8 mouse cellular contexts compared by ENCODE assay signal in the genomic region with DNA sequence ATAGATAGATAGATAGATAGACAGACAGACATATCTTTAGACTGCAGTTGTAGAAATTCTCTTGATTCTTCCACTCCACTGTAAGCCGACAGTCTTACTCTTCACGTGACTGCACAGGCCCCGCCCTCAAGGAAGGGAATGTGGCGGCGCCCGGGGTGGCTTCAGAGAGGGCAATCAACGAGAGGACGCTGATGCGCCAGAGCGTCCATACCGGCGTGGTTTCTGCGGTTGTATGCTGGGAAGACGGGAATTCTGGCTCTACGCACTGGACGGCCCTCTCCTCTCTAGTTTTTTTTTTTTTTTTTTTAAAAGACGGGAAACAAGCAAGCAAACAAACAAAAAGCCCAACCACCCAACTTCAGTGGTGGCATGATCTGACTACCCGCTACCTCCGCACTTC. TPM values are rescaled to one million over a fixed set of nuclear protein-coding genes. Genes with fewer than 3 reads are reported as not detected.
DNase-seq lines count a peak whose midpoint lies in the region; ATAC-seq and TF ChIP-seq lines count a peak whose summit lies in the region.

No protein-coding gene starts in this region.

- 0% methylated on average over 19 of the region's 19 CpGs for WGBS in lung, embryonic 15.5 days
- under 1% methylated on average over 19 of the region's 19 CpGs for WGBS in thymus, adult 2 months

- H3K9me3 ChIP-seq in MEL (replicated peaks; ENCODE audit: insufficient read depth, low read length): no peaks in the 10 kb centered on the region
- H3K9me3 ChIP-seq in lung, embryonic 15.5 days: no peaks in the 10 kb centered on the region

- peak in 1 of 2 experiments; percentile 80; a peak in 2 of 4 replicates for TF ChIP-seq POLR2A in MEL (IDR thresholded peaks at IDR 0.05; ENCODE audit: control insufficient read depth in 1 of 2, insufficient read depth in 1 of 2, low read depth in 1 of 2, low read length in 2 of 2, poor library complexity in 1 of 2)
- TF ChIP-seq POLR2A in thymus, adult 2 months (IDR thresholded peaks at IDR 0.05; ENCODE audit: control insufficient read depth, extremely low read depth, insufficient read depth, low read length, poor library complexity): no peak

- H3K79me2 ChIP-seq in MEL (ENCODE audit: control insufficient read depth, insufficient read depth, low read length, poor library complexity): no peaks in the 10 kb centered on the region; the same call in 1 of the 2 replicates

- H3K27me3 ChIP-seq in MEL (ENCODE audit: control insufficient read depth in 1 of 2, insufficient read depth in 2 of 2, low read length in 2 of 2): no peaks in the 10 kb centered on the region
- no peaks in the 10 kb centered on the region for H3K27me3 ChIP-seq in lung, embryonic 15.5 days
- H3K27me3 ChIP-seq in thymus, adult 2 months (ENCODE audit: control insufficient read depth, insufficient read depth, low read length): no peaks in the 10 kb centered on the region

- TF ChIP-seq EP300 in MEL (IDR thresholded peaks at IDR 0.05; ENCODE audit: low read depth in 1 of 2, low read length in 2 of 2): no peak

- peaks cover 0 to 15% of the 10 kb centered on the region in 2 experiments; a peak in 2 of 4 replicates for H3K36me3 ChIP-seq in MEL (ENCODE audit: control insufficient read depth in 1 of 2, insufficient read depth in 2 of 2, low read length in 2 of 2)
- no peaks in the 10 kb centered on the region for H3K36me3 ChIP-seq in lung, embryonic 15.5 days
- H3K36me3 ChIP-seq in thymus, adult 2 months (ENCODE audit: control insufficient read depth, insufficient read depth, low read length): no peaks in the 10 kb centered on the region

- TF ChIP-seq CTCF in MEL (IDR thresholded peaks at IDR 0.05 in 2 of 3, conservative IDR thresholded peaks at IDR 0.05 in 1 of 3; ENCODE audit: control insufficient read depth in 1 of 3, insufficient read depth in 1 of 3, low read depth in 2 of 3, low read length in 3 of 3, poor library complexity in 1 of 3, severe bottlenecking in 1 of 3): 0 out of 6 replicates have a peak, but pooled peaks of 1 of the 3 experiments have one; percentile 9
- no peak for TF ChIP-seq CTCF in thymus, adult 2 months (IDR thresholded peaks at IDR 0.05; ENCODE audit: borderline replicate concordance, control insufficient read depth, extremely low read depth, insufficient read depth, low read length, poor library complexity)

- H3K9ac ChIP-seq in MEL (ENCODE audit: control insufficient read depth, low read depth, low read length, poor library complexity, severe bottlenecking): peak overlapping the region; percentile 82
- H3K9ac ChIP-seq in lung, embryonic 15.5 days: peak overlapping the region; percentile 47

- peaks cover 2 to 30% of the 10 kb centered on the region in 2 experiments for H3K4me1 ChIP-seq in MEL (ENCODE audit: control insufficient read depth in 1 of 2, insufficient read depth in 2 of 2, low read length in 2 of 2)
- peaks cover 32% of the 10 kb centered on the region for H3K4me1 ChIP-seq in lung, embryonic 15.5 days
- peaks cover 12% of the 10 kb centered on the region for H3K4me1 ChIP-seq in thymus, adult 2 months (replicated peaks; ENCODE audit: control insufficient read depth, insufficient read depth, low read length)

- H3K27ac ChIP-seq in MEL (ENCODE audit: control insufficient read depth, low read depth, low read length): peak overlapping the region; percentile 43
- H3K27ac ChIP-seq in lung, embryonic 15.5 days: peak overlapping the region; percentile 91
- H3K27ac ChIP-seq in thymus, adult 2 months (ENCODE audit: control insufficient read depth, insufficient read depth, low read length): no peak overlapping the region

- TF ChIP-seq RAD21 in MEL (IDR thresholded peaks at IDR 0.05; ENCODE audit: low read depth, low read length): no peak

- peak; percentile 88 for DNase-seq in MEL (ENCODE audit: low read depth, low spot score)
- DNase-seq in cerebellum, adult 8-10 months: peak; percentile 86
- DNase-seq in forelimb bud, embryonic 11.5 days (ENCODE audit: low read depth, low spot score): peak; percentile 80
- DNase-seq in layer of hippocampus, adult 9-10 months (ENCODE audit: low spot score): peak; percentile 79
- DNase-seq in ovary, adult 18-20 months (ENCODE audit: low spot score): peak; percentile 91
- peak; percentile 83 for DNase-seq in thymus, adult 2 months

- peak; percentile 57 to 61 for ATAC-seq in hematopoietic stem cell, adult 5-6 weeks (replicated peaks in 1 of 2; ENCODE audit: insufficient read depth in 1 of 2, low FRiP score in 2 of 2, low TSS enrichment in 1 of 2, low read depth in 1 of 2, poor library complexity in 2 of 2, severe bottlenecking in 2 of 2)
- peak; percentile 83 for ATAC-seq in lung, embryonic 15.5 days (ENCODE audit: borderline replicate concordance, extremely low read depth, low FRiP score, low TSS enrichment)

- peak overlapping the region; percentile 70 for H3K4me2 ChIP-seq in lung, embryonic 15.5 days

- H3K4me3 ChIP-seq in MEL (ENCODE audit: control insufficient read depth in 1 of 2, insufficient read depth in 1 of 2, low read depth in 2 of 2, low read length in 2 of 2): peak overlapping the region; percentile 32 to 89
- peak overlapping the region; percentile 39 for H3K4me3 ChIP-seq in lung, embryonic 15.5 days
- peak overlapping the region; percentile 37 for H3K4me3 ChIP-seq in thymus, adult 2 months (ENCODE audit: control insufficient read depth, insufficient read depth, low read length)

TF ChIP-seq in MEL, 35 proteins besides CTCF, POLR2A, EP300 and RAD21 (continues in another document):
- TF ChIP-seq RCOR1 (IDR thresholded peaks at IDR 0.05; ENCODE audit: low read depth, low read length): no peak
- peak; percentile 91 for TF ChIP-seq MXI1 (IDR thresholded peaks at IDR 0.05; ENCODE audit: low read depth, low read length)
- peak; percentile 82 for TF ChIP-seq SIN3A (IDR thresholded peaks at IDR 0.05; ENCODE audit: low read length)
- peak; percentile 46 for TF ChIP-seq NELFE (IDR thresholded peaks at IDR 0.05; ENCODE audit: low read depth, low read length)
- 0 out of 2 replicates have a peak, but pooled peaks have one; percentile 48 for TF ChIP-seq GATA1 (IDR thresholded peaks at IDR 0.05; ENCODE audit: low read depth, low read length)
- TF ChIP-seq MYC (IDR thresholded peaks at IDR 0.05; ENCODE audit: low read depth, low read length): peak; percentile 74; the same call in 1 of the 2 replicates
- peak; percentile 47; the same call in 1 of the 2 replicates for TF ChIP-seq TBP (IDR thresholded peaks at IDR 0.05; ENCODE audit: low read depth, low read length)
- TF ChIP-seq HCFC1 (IDR thresholded peaks at IDR 0.05; ENCODE audit: low read depth, low read length): peak; percentile 95
- peak; percentile 96 for TF ChIP-seq USF1 (IDR thresholded peaks at IDR 0.05; ENCODE audit: low read depth, low read length)
- TF ChIP-seq BHLHE40 (IDR thresholded peaks at IDR 0.05; ENCODE audit: borderline replicate concordance, low read depth, low read length): peak; percentile 78
- TF ChIP-seq MAZ (IDR thresholded peaks at IDR 0.05; ENCODE audit: low read depth, low read length): peak; percentile 28; the same call in 1 of the 2 replicates
- TF ChIP-seq MAX (IDR thresholded peaks at IDR 0.05; ENCODE audit: low read length): peak; percentile 79
- peak; percentile 75 for TF ChIP-seq ZNF384 (IDR thresholded peaks at IDR 0.05; ENCODE audit: low read depth, low read length)
- no peak for TF ChIP-seq UBTF (IDR thresholded peaks at IDR 0.05; ENCODE audit: borderline replicate concordance, insufficient read depth, low read depth, low read length)
- no peak for TF ChIP-seq GABPA (IDR thresholded peaks at IDR 0.05; ENCODE audit: low read depth, low read length)
- 0 out of 2 replicates have a peak, but pooled peaks have one; percentile 31 for TF ChIP-seq ETS1 (IDR thresholded peaks at IDR 0.05; ENCODE audit: low read depth, low read length)

RNA-seq across cellular contexts. Expression of gene Slc12a9, which starts 4.9 kb away (rescaled TPM):
- total RNA-seq in MEL (2012; rRNA removed): 7.1 and 8.8 TPM in 2 replicates
- 10 to 100 TPM in 1 of 2 experiments, not detected in 1; 12.1 TPM for polyA plus RNA-seq in MEL (2012; ENCODE audit: insufficient read depth in 1 of 2, insufficient read length in 2 of 2, low read depth in 1 of 2, low replicate concordance in 2 of 2, missing spikeins in 1 of 2)
- 4.2 and 8.9 TPM in 2 replicates for total RNA-seq in hematopoietic stem cell, adult 5-6 weeks (2017)
- polyA plus RNA-seq in lung, embryonic 15.5 days (2015; fragmentation: Nextera tagmentation; extraction: Ambion mirVana): 12.0 and 13.0 TPM in 2 replicates
- polyA plus RNA-seq in thymus, adult 2 months (2012; rRNA removed): 37.4 and 39.2 TPM in 2 replicates

RNA-seq across cellular contexts. Expression of gene Ephb4, which starts 11.7 kb away (rescaled TPM):
- 0.07 and 0.12 TPM in 2 replicates for total RNA-seq in MEL (2012; rRNA removed)
- under 1 TPM in 1 of 2 experiments, not detected in 1; 0.08 TPM for polyA plus RNA-seq in MEL (2012; ENCODE audit: insufficient read depth in 1 of 2, insufficient read length in 2 of 2, low read depth in 1 of 2, low replicate concordance in 2 of 2, missing spikeins in 1 of 2)
- 1.3 and 3.7 TPM in 2 replicates for total RNA-seq in hematopoietic stem cell, adult 5-6 weeks (2017)
- 57.5 and 58.9 TPM in 2 replicates for polyA plus RNA-seq in lung, embryonic 15.5 days (2015; fragmentation: Nextera tagmentation; extraction: Ambion mirVana)
- polyA plus RNA-seq in thymus, adult 2 months (2012; rRNA removed): 9.2 and 10.4 TPM in 2 replicates

RNA-seq across cellular contexts. Expression of gene Trip6, which starts 24.1 kb away (rescaled TPM):
- total RNA-seq in MEL (2012; rRNA removed): 0.46 and 0.58 TPM in 2 replicates
- 1 to 10 TPM in 1 of 2 experiments, not detected in 1; 2.1 TPM for polyA plus RNA-seq in MEL (2012; ENCODE audit: insufficient read depth in 1 of 2, insufficient read length in 2 of 2, low read depth in 1 of 2, low replicate concordance in 2 of 2, missing spikeins in 1 of 2)
- 17.0 and 21.4 TPM in 2 replicates for total RNA-seq in hematopoietic stem cell, adult 5-6 weeks (2017)
- polyA plus RNA-seq in lung, embryonic 15.5 days (2015; fragmentation: Nextera tagmentation; extraction: Ambion mirVana): 95.9 and 96.3 TPM in 2 replicates
- polyA plus RNA-seq in thymus, adult 2 months (2012; rRNA removed): 25.0 and 28.0 TPM in 2 replicates

RNA-seq across cellular contexts. Expression of gene Srrt, which starts 30.8 kb away (rescaled TPM):
- 235 and 291 TPM in 2 replicates for total RNA-seq in MEL (2012; rRNA removed)
- polyA plus RNA-seq in MEL (2012; ENCODE audit: insufficient read depth in 1 of 2, insufficient read length in 2 of 2, low read depth in 1 of 2, low replicate concordance in 2 of 2, missing spikeins in 1 of 2): 100 to 1,000 TPM in 1 of 2 experiments, not detected in 1; 454 TPM
- 313 and 317 TPM in 2 replicates for total RNA-seq in hematopoietic stem cell, adult 5-6 weeks (2017)
- polyA plus RNA-seq in lung, embryonic 15.5 days (2015; fragmentation: Nextera tagmentation; extraction: Ambion mirVana): 145 and 155 TPM in 2 replicates
- 432 and 434 TPM in 2 replicates for polyA plus RNA-seq in thymus, adult 2 months (2012; rRNA removed)

RNA-seq across cellular contexts. Expression of gene Ufsp1, which starts 43.8 kb away (rescaled TPM):
- total RNA-seq in MEL (2012; rRNA removed): 4.7 and 6.9 TPM in 2 replicates
- polyA plus RNA-seq in MEL (2012; ENCODE audit: insufficient read depth in 1 of 2, insufficient read length in 2 of 2, low read depth in 1 of 2, low replicate concordance in 2 of 2, missing spikeins in 1 of 2): 10 to 100 TPM in 1 of 2 experiments, not detected in 1; 16.1 TPM
- 0.94 and 3.6 TPM in 2 replicates for total RNA-seq in hematopoietic stem cell, adult 5-6 weeks (2017)
- polyA plus RNA-seq in lung, embryonic 15.5 days (2015; fragmentation: Nextera tagmentation; extraction: Ambion mirVana): 5.3 and 5.8 TPM in 2 replicates
- polyA plus RNA-seq in thymus, adult 2 months (2012; rRNA removed): 41.1 and 44.1 TPM in 2 replicates
